Mouse (Mus musculus) 416B (cell line): ENCODE measurements at regions not wholly inside any gene's neighbourhood (a gene's known extent, or its start where the extent isn't known, plus 50 kb on each side); places are given as distances from the start of the nearest gene placed in this dataset.

ENCODE experiments used
- DNase-seq: peaks from one replicate; pipeline ENCODE4 v3.0.0; 2011; ENCODE audit warnings: low read depth

GRCm38 (mm10) chr6:68631787-68632186 lies 1096.2 kb upstream of the Tacstd2 start:
- DNase-seq, result peak; percentile 20

GRCm38 (mm10) chr6:68606033-68606432 lies 1070.4 kb upstream of the Tacstd2 start:
- peak; percentile 8 for DNase-seq
